Mouse (Mus musculus): ENCODE data around the gene Ptprk. TPM values are rescaled to one million over a fixed set of nuclear protein-coding genes. Genes with fewer than 3 reads are reported as not detected.

The Ptprk gene
- polyA plus RNA-seq, 1 experiment from 2014 or later: 15.2 TPM

DNA sequence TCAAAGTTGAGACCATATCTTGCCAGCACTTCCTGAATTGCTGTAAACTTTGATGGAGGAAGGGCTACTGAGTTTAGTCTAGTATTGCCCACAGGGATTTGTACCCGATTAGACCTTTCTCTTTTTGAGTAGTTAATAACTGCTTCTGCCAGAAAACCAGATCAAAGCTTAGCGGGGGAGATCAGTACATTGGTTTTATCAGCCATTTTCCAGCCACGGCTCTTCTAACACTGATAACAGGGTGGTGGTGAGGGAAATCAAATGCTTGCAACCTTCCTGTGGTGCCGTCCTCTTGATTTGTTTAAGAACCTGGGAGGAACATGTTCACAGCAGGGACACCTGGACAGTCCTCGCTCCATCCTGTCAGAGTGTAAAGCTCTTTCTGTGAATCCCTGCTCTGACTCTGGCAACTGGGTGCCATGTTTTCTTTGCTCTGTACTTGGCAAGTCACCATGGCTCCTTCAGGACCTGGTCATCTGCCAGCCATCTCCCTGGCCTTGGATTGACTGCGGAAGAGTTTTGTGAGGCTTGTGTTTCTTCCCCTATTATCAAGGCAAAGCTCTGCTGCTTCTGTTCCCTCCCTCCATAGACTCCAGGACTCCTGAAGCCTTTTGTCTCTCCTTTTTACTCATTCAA is 231.9 kb downstream of the Ptprk start:
- DNase-seq (ENCODE audit: low spot score): no peak
- Histone ChIP-seq H3K36me3 (ENCODE audit: control insufficient read depth, insufficient read depth, low read length) (no peaks in the 10 kb centered on the region), H3K27me3 (replicated peaks; ENCODE audit: control insufficient read depth, insufficient read depth, low read length) (no peaks in the 10 kb centered on the region), H3K9me3 (ENCODE audit: control insufficient read depth, low read length) (no peaks in the 10 kb centered on the region), H3K4me2 (no peak overlapping the region), H3K27ac (ENCODE audit: low read depth, low read length) (no peak overlapping the region), H3K4me1 (replicated peaks; ENCODE audit: control insufficient read depth, insufficient read depth, low read length) (no peaks in the 10 kb centered on the region), H3K9ac (ENCODE audit: low read depth, low read length) (no peak overlapping the region), H3K4me3 (ENCODE audit: low read depth, low read length) (no peak overlapping the region)
- WGBS: 37% methylated on average over 6 of the region's 6 CpGs
- ATAC-seq (replicated peaks; ENCODE audit: low FRiP score): no peak

- Histone ChIP-seq H3K27me3 (replicated peaks; ENCODE audit: control insufficient read depth, insufficient read depth, low read length) (no peaks in the 10 kb centered on the region), H3K27ac (ENCODE audit: low read depth, low read length) (no peak overlapping the region), H3K36me3 (ENCODE audit: control insufficient read depth, insufficient read depth, low read length) (no peaks in the 10 kb centered on the region), H3K9me3 (ENCODE audit: control insufficient read depth, low read length) (no peaks in the 10 kb centered on the region), H3K4me3 (ENCODE audit: low read depth, low read length) (no peak overlapping the region), H3K4me1 (replicated peaks; ENCODE audit: control insufficient read depth, insufficient read depth, low read length) (no peaks in the 10 kb centered on the region), H3K4me2 (no peak overlapping the region), H3K9ac (ENCODE audit: low read depth, low read length) (no peak overlapping the region)
- WGBS: 65% methylated on average over 1 of the region's 1 CpGs
- no peak for DNase-seq (ENCODE audit: low spot score)
- ATAC-seq (replicated peaks; ENCODE audit: low FRiP score): no peak
Measured at GRCm38 (mm10) chr10:28311369-28311768, 236.7 kb downstream of the Ptprk start.

GRCm38 (mm10) chr10:28322995-28323394 is 248.4 kb downstream of the Ptprk start:
- no peak for ATAC-seq (replicated peaks; ENCODE audit: low FRiP score)
- no peak overlapping the region for H3K4me2 ChIP-seq
- H3K9me3 ChIP-seq (ENCODE audit: control insufficient read depth, low read length): no peaks in the 10 kb centered on the region
- DNase-seq (ENCODE audit: low spot score): no peak
- no peaks in the 10 kb centered on the region for H3K27me3 ChIP-seq (replicated peaks; ENCODE audit: control insufficient read depth, insufficient read depth, low read length)
- H3K27ac ChIP-seq (ENCODE audit: low read depth, low read length): no peak overlapping the region
- no peaks in the 10 kb centered on the region for H3K4me1 ChIP-seq (replicated peaks; ENCODE audit: control insufficient read depth, insufficient read depth, low read length)
- no peak overlapping the region for H3K4me3 ChIP-seq (ENCODE audit: low read depth, low read length)
- H3K9ac ChIP-seq (ENCODE audit: low read depth, low read length): no peak overlapping the region
- WGBS: 74% methylated on average over 2 of the region's 2 CpGs
- H3K36me3 ChIP-seq (ENCODE audit: control insufficient read depth, insufficient read depth, low read length): no peaks in the 10 kb centered on the region

DNA sequence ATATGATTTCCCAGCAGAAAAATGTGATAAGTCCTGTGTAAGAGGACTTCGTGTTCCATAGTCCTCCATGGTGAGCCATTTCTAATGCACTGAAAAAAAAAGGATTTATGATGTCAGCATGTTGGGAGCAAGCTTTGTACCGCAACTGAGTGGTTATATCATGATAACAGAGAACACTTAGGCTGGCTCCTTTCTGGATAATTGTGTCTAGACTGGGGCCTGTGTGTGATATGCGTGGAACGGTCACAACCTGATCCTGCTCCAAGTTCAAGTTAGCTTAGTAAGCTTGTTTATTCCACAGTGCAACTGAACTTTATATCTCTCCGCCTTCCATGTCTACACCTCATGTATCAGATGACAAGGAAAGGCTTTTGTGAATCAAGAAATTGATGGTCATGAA is 260.6 kb downstream of the Ptprk start:
- no peak for DNase-seq (ENCODE audit: low spot score)
- WGBS: 75% methylated on average over 5 of the region's 5 CpGs

DNA sequence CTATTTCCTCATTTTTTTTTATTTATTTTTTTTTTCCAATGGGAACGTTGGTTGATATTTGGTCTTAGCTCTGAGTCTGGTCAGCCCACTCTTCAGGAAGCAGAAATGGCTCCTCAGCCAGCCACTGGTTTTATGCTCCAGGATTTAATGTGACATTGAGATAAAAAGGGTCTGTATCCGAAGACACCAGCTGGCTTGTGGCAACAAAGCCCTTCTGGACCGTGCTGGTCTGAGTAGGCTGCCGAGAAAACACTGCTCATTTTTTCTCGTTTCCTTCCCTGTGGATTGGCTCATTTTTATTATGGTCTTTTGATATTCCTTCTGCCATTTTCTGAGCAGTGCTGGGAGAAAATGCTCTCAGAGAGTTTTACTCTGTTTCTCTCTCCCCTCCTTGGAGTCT is 263.9 kb downstream of the Ptprk start:
- 72% methylated on average over 5 of the region's 5 CpGs for WGBS
- no peak for DNase-seq (ENCODE audit: low spot score)
- Histone ChIP-seq H3K9me3 (ENCODE audit: control insufficient read depth, low read length) (no peaks in the 10 kb centered on the region), H3K4me2 (no peak overlapping the region), H3K36me3 (ENCODE audit: control insufficient read depth, insufficient read depth, low read length) (no peaks in the 10 kb centered on the region), H3K4me3 (ENCODE audit: low read depth, low read length) (no peak overlapping the region), H3K27ac (ENCODE audit: low read depth, low read length) (no peak overlapping the region), H3K27me3 (replicated peaks; ENCODE audit: control insufficient read depth, insufficient read depth, low read length) (no peaks in the 10 kb centered on the region), H3K9ac (ENCODE audit: low read depth, low read length) (no peak overlapping the region), H3K4me1 (replicated peaks; ENCODE audit: control insufficient read depth, insufficient read depth, low read length) (no peaks in the 10 kb centered on the region)
- no peak for ATAC-seq (replicated peaks; ENCODE audit: low FRiP score)

More for the DNA sequence above, 260.6 kb downstream of the Ptprk start:
- Histone ChIP-seq H3K9ac (ENCODE audit: low read depth, low read length) (no peak overlapping the region), H3K4me3 (ENCODE audit: low read depth, low read length) (no peak overlapping the region), H3K27me3 (replicated peaks; ENCODE audit: control insufficient read depth, insufficient read depth, low read length) (no peaks in the 10 kb centered on the region), H3K4me2 (no peak overlapping the region), H3K9me3 (ENCODE audit: control insufficient read depth, low read length) (no peaks in the 10 kb centered on the region), H3K4me1 (replicated peaks; ENCODE audit: control insufficient read depth, insufficient read depth, low read length) (no peaks in the 10 kb centered on the region), H3K36me3 (ENCODE audit: control insufficient read depth, insufficient read depth, low read length) (no peaks in the 10 kb centered on the region), H3K27ac (ENCODE audit: low read depth, low read length) (no peak overlapping the region)
- no peak for ATAC-seq (replicated peaks; ENCODE audit: low FRiP score)

GRCm38 (mm10) chr10:28345196-28345681 is 270.6 kb downstream of the Ptprk start:
- Histone ChIP-seq H3K27me3 (replicated peaks; ENCODE audit: control insufficient read depth, insufficient read depth, low read length) (no peaks in the 10 kb centered on the region), H3K9me3 (ENCODE audit: control insufficient read depth, low read length) (no peaks in the 10 kb centered on the region), H3K9ac (ENCODE audit: low read depth, low read length) (no peak overlapping the region), H3K4me3 (ENCODE audit: low read depth, low read length) (no peak overlapping the region), H3K4me1 (replicated peaks; ENCODE audit: control insufficient read depth, insufficient read depth, low read length) (no peaks in the 10 kb centered on the region), H3K36me3 (ENCODE audit: control insufficient read depth, insufficient read depth, low read length) (no peaks in the 10 kb centered on the region), H3K4me2 (no peak overlapping the region), H3K27ac (ENCODE audit: low read depth, low read length) (no peak overlapping the region)
- DNase-seq (ENCODE audit: low spot score) (no peak), ATAC-seq (replicated peaks; ENCODE audit: low FRiP score) (no peak)
- WGBS: 88% methylated on average over 8 of the region's 8 CpGs

- 83% methylated on average over 6 of the region's 6 CpGs for WGBS
- no peak for ATAC-seq (replicated peaks; ENCODE audit: low FRiP score)
Measured at GRCm38 (mm10) chr10:28365291-28365690, 290.7 kb downstream of the Ptprk start.

GRCm38 (mm10) chr10:28366065-28366677 is 291.6 kb downstream of the Ptprk start:
- Histone ChIP-seq H3K4me1 (replicated peaks; ENCODE audit: control insufficient read depth, insufficient read depth, low read length) (no peaks in the 10 kb centered on the region), H3K9me3 (ENCODE audit: control insufficient read depth, low read length) (no peaks in the 10 kb centered on the region), H3K36me3 (ENCODE audit: control insufficient read depth, insufficient read depth, low read length) (no peaks in the 10 kb centered on the region), H3K4me3 (ENCODE audit: low read depth, low read length) (no peak overlapping the region), H3K27me3 (replicated peaks; ENCODE audit: control insufficient read depth, insufficient read depth, low read length) (no peaks in the 10 kb centered on the region), H3K4me2 (no peak overlapping the region), H3K9ac (ENCODE audit: low read depth, low read length) (no peak overlapping the region), H3K27ac (ENCODE audit: low read depth, low read length) (no peak overlapping the region)
- 72% methylated on average over 5 of the region's 5 CpGs for WGBS
- DNase-seq (ENCODE audit: low spot score) (no peak), ATAC-seq (replicated peaks; ENCODE audit: low FRiP score) (no peak)

More at GRCm38 (mm10) chr10:28365291-28365690, 290.7 kb downstream of the Ptprk start:
- no peak overlapping the region for H3K9ac ChIP-seq (ENCODE audit: low read depth, low read length)
- no peak overlapping the region for H3K4me2 ChIP-seq
- no peak overlapping the region for H3K27ac ChIP-seq (ENCODE audit: low read depth, low read length)
- H3K4me1 ChIP-seq (replicated peaks; ENCODE audit: control insufficient read depth, insufficient read depth, low read length): no peaks in the 10 kb centered on the region
- no peaks in the 10 kb centered on the region for H3K27me3 ChIP-seq (replicated peaks; ENCODE audit: control insufficient read depth, insufficient read depth, low read length)
- H3K36me3 ChIP-seq (ENCODE audit: control insufficient read depth, insufficient read depth, low read length): no peaks in the 10 kb centered on the region
- DNase-seq (ENCODE audit: low spot score): no peak
- no peaks in the 10 kb centered on the region for H3K9me3 ChIP-seq (ENCODE audit: control insufficient read depth, low read length)
- H3K4me3 ChIP-seq (ENCODE audit: low read depth, low read length): no peak overlapping the region

GRCm38 (mm10) chr10:28369808-28370207 is 295.2 kb downstream of the Ptprk start:
- no peak overlapping the region for H3K27ac ChIP-seq (ENCODE audit: low read depth, low read length)
- H3K9me3 ChIP-seq (ENCODE audit: control insufficient read depth, low read length): no peaks in the 10 kb centered on the region
- no peaks in the 10 kb centered on the region for H3K4me1 ChIP-seq (replicated peaks; ENCODE audit: control insufficient read depth, insufficient read depth, low read length)
- no peak overlapping the region for H3K4me2 ChIP-seq
- ATAC-seq (replicated peaks; ENCODE audit: low FRiP score) (no peak), DNase-seq (ENCODE audit: low spot score) (no peak)
- no peaks in the 10 kb centered on the region for H3K36me3 ChIP-seq (ENCODE audit: control insufficient read depth, insufficient read depth, low read length)
- no peak overlapping the region for H3K9ac ChIP-seq (ENCODE audit: low read depth, low read length)
- WGBS: 63% methylated on average over 2 of the region's 2 CpGs
- H3K27me3 ChIP-seq (replicated peaks; ENCODE audit: control insufficient read depth, insufficient read depth, low read length): no peaks in the 10 kb centered on the region
- no peak overlapping the region for H3K4me3 ChIP-seq (ENCODE audit: low read depth, low read length)

Measured in liver, embryonic 11.5 days (tissue).